Mouse (Mus musculus): ENCODE measurements around the gene Rc3h1.

GRCm38 (mm10) chr1:160884993-160885392 lies 21.2 kb upstream of the Rc3h1 start:
- no peak for TF ChIP-seq POLR2A (IDR thresholded peaks at IDR 0.05; ENCODE audit: low read depth, low read length)
- TF ChIP-seq CTCF (IDR thresholded peaks at IDR 0.05; ENCODE audit: extremely low read depth, insufficient read length, insufficient replicate concordance, low read depth, low read length) = no peak
